Mouse (Mus musculus): ENCODE results near the gene Kxd1.

GRCm38 (mm10) chr8:70495771-70496062 lies 32.0 kb downstream of the Kxd1 start:
- TF ChIP-seq CTCF (IDR thresholded peaks at IDR 0.05; ENCODE audit: borderline replicate concordance, insufficient read depth, low read length) (no peak), POLR2A (IDR thresholded peaks at IDR 0.05; ENCODE audit: low read depth, low read length) (0 out of 2 replicates have a peak, but pooled peaks have one; percentile 26)

Measured in embryonic fibroblast, embryonic 13.5 days (primary cell).